Mouse (Mus musculus): Measurements from ENCODE around the gene Lrrtm3. TPM values are rescaled to one million over a fixed set of nuclear protein-coding genes. Genes with fewer than 3 reads are reported as not detected.

The Lrrtm3 gene
- total RNA-seq, 1 experiment, result not detected

- no peaks in the 10 kb centered on the region for H3K4me1 ChIP-seq (ENCODE audit: control insufficient read depth in 2 of 2, insufficient read depth in 2 of 2, low read length in 2 of 2, poor library complexity in 1 of 2)
- H3K27ac ChIP-seq (ENCODE audit: insufficient read depth, low read depth, low read length, poor library complexity, severe bottlenecking), result no peak overlapping the region
- H3K36me3 ChIP-seq (ENCODE audit: control insufficient read depth, insufficient read depth, low read length, poor library complexity, severe bottlenecking), result no peaks in the 10 kb centered on the region
- in situ Hi-C loops (cut with MboI; ENCODE audit: low sequenced_read_pairs in 2 of 2, unreplicated experiment in 2 of 2), result no loop called here
- no peak overlapping the region for H3K4me3 ChIP-seq (ENCODE audit: insufficient read depth in 1 of 2, low read depth in 1 of 2, low read length in 2 of 2, poor library complexity in 1 of 2, severe bottlenecking in 1 of 2)
- no peak for TF ChIP-seq CHD2 (IDR thresholded peaks at IDR 0.05; ENCODE audit: low read depth, low read length)
- TF ChIP-seq ZC3H11A (IDR thresholded peaks at IDR 0.05; ENCODE audit: borderline replicate concordance, low read depth, low read length), result no peak
- no peak for DNase-seq (ENCODE audit: low read depth, low spot score)
- H3K9ac ChIP-seq (ENCODE audit: insufficient read depth, low read depth, low read length, poor library complexity, severe bottlenecking), result no peak overlapping the region
- no peaks in the 10 kb centered on the region for H3K9me3 ChIP-seq (ENCODE audit: control insufficient read depth, insufficient read depth, low read depth, low read length)
Observed at GRCm38 (mm10) chr10:64041218-64041617, 48.9 kb downstream of the Lrrtm3 start.

- no peak for DNase-seq (ENCODE audit: low read depth, low spot score)
- in situ Hi-C loops (cut with MboI; ENCODE audit: low sequenced_read_pairs in 2 of 2, unreplicated experiment in 2 of 2), result no loop called here
- Histone ChIP-seq H3K36me3 (ENCODE audit: control insufficient read depth, insufficient read depth, low read length, poor library complexity, severe bottlenecking) (no peaks in the 10 kb centered on the region), H3K9me3 (ENCODE audit: control insufficient read depth, insufficient read depth, low read depth, low read length) (no peaks in the 10 kb centered on the region), H3K4me1 (ENCODE audit: control insufficient read depth in 2 of 2, insufficient read depth in 2 of 2, low read length in 2 of 2, poor library complexity in 1 of 2) (no peaks in the 10 kb centered on the region), H3K9ac (ENCODE audit: insufficient read depth, low read depth, low read length, poor library complexity, severe bottlenecking) (no peak overlapping the region), H3K4me3 (ENCODE audit: insufficient read depth in 1 of 2, low read depth in 1 of 2, low read length in 2 of 2, poor library complexity in 1 of 2, severe bottlenecking in 1 of 2) (no peak overlapping the region), H3K27ac (ENCODE audit: insufficient read depth, low read depth, low read length, poor library complexity, severe bottlenecking) (no peak overlapping the region)
- TF ChIP-seq ZNF384 (IDR thresholded peaks at IDR 0.05; ENCODE audit: low read depth, low read length), result no peak
- TF ChIP-seq HCFC1 (IDR thresholded peaks at IDR 0.05; ENCODE audit: borderline replicate concordance, insufficient read depth, low read length), result no peak
- TF ChIP-seq ZC3H11A (IDR thresholded peaks at IDR 0.05; ENCODE audit: borderline replicate concordance, low read depth, low read length), result no peak
- TF ChIP-seq CHD2 (IDR thresholded peaks at IDR 0.05; ENCODE audit: low read depth, low read length), result no peak
- no peak for TF ChIP-seq MAFK (IDR thresholded peaks at IDR 0.05; ENCODE audit: insufficient read depth, low read depth, low read length)
Observed at GRCm38 (mm10) chr10:64039760-64040535, 50.1 kb downstream of the Lrrtm3 start.

- no peak for DNase-seq (ENCODE audit: low read depth, low spot score)
- Histone ChIP-seq H3K36me3 (ENCODE audit: control insufficient read depth, insufficient read depth, low read length, poor library complexity, severe bottlenecking) (no peaks in the 10 kb centered on the region), H3K9ac (ENCODE audit: insufficient read depth, low read depth, low read length, poor library complexity, severe bottlenecking) (no peak overlapping the region), H3K9me3 (ENCODE audit: control insufficient read depth, insufficient read depth, low read depth, low read length) (no peaks in the 10 kb centered on the region), H3K4me3 (ENCODE audit: insufficient read depth in 1 of 2, low read depth in 1 of 2, low read length in 2 of 2, poor library complexity in 1 of 2, severe bottlenecking in 1 of 2) (no peak overlapping the region), H3K4me1 (ENCODE audit: control insufficient read depth in 2 of 2, insufficient read depth in 2 of 2, low read length in 2 of 2, poor library complexity in 1 of 2) (no peaks in the 10 kb centered on the region), H3K27ac (ENCODE audit: insufficient read depth, low read depth, low read length, poor library complexity, severe bottlenecking) (no peak overlapping the region)
- in situ Hi-C loops (cut with MboI; ENCODE audit: low sequenced_read_pairs in 2 of 2, unreplicated experiment in 2 of 2), result no loop called here
- TF ChIP-seq MAFK (IDR thresholded peaks at IDR 0.05; ENCODE audit: insufficient read depth, low read depth, low read length), result no peak
- TF ChIP-seq ZC3H11A (IDR thresholded peaks at IDR 0.05; ENCODE audit: borderline replicate concordance, low read depth, low read length), result no peak
- no peak for TF ChIP-seq HCFC1 (IDR thresholded peaks at IDR 0.05; ENCODE audit: borderline replicate concordance, insufficient read depth, low read length)
- TF ChIP-seq ZNF384 (IDR thresholded peaks at IDR 0.05; ENCODE audit: low read depth, low read length), result no peak
- no peak for TF ChIP-seq CHD2 (IDR thresholded peaks at IDR 0.05; ENCODE audit: low read depth, low read length)
Observed at GRCm38 (mm10) chr10:64030901-64031300, 59.2 kb downstream of the Lrrtm3 start.

GRCm38 (mm10) chr10:64023340-64023739 is 66.7 kb downstream of the Lrrtm3 start:
- Histone ChIP-seq H3K9me3 (ENCODE audit: control insufficient read depth, insufficient read depth, low read depth, low read length) (no peaks in the 10 kb centered on the region), H3K36me3 (ENCODE audit: control insufficient read depth, insufficient read depth, low read length, poor library complexity, severe bottlenecking) (no peaks in the 10 kb centered on the region), H3K4me3 (ENCODE audit: insufficient read depth in 1 of 2, low read depth in 1 of 2, low read length in 2 of 2, poor library complexity in 1 of 2, severe bottlenecking in 1 of 2) (no peak overlapping the region), H3K4me1 (ENCODE audit: control insufficient read depth in 2 of 2, insufficient read depth in 2 of 2, low read length in 2 of 2, poor library complexity in 1 of 2) (no peaks in the 10 kb centered on the region), H3K27ac (ENCODE audit: insufficient read depth, low read depth, low read length, poor library complexity, severe bottlenecking) (no peak overlapping the region), H3K9ac (ENCODE audit: insufficient read depth, low read depth, low read length, poor library complexity, severe bottlenecking) (no peak overlapping the region)
- in situ Hi-C loops (cut with MboI; ENCODE audit: low sequenced_read_pairs in 2 of 2, unreplicated experiment in 2 of 2), result no loop called here
- TF ChIP-seq MAFK (IDR thresholded peaks at IDR 0.05; ENCODE audit: insufficient read depth, low read depth, low read length) (no peak), HCFC1 (IDR thresholded peaks at IDR 0.05; ENCODE audit: borderline replicate concordance, insufficient read depth, low read length) (no peak), CHD2 (IDR thresholded peaks at IDR 0.05; ENCODE audit: low read depth, low read length) (no peak), ZNF384 (IDR thresholded peaks at IDR 0.05; ENCODE audit: low read depth, low read length) (no peak), ZC3H11A (IDR thresholded peaks at IDR 0.05; ENCODE audit: borderline replicate concordance, low read depth, low read length) (no peak)
- DNase-seq (ENCODE audit: low read depth, low spot score), result no peak

Measured in ES-E14 (cell line).